Comparison of ENCODE assay signal across 15 mouse cellular contexts in genomic region chr10:107992621-107993020, GRCm38 (mm10).
DNase-seq lines count a peak whose midpoint lies in the region; ATAC-seq and TF ChIP-seq lines count a peak whose summit lies in the region.
"Had no signal": no experiment of that assay in that cellular context is flagged by ENCODE, and none has a peak within 500 bp of the region (broad histone marks: within the 10 kb centered on the region; RNA-seq: fewer than 3 reads in every experiment).

No protein-coding gene starts in this region.

- H3K4me2 ChIP-seq in heart, embryonic 16.5 days (ENCODE audit: low read depth, low read length): peak overlapping the region; percentile 26; the same call in 1 of the 2 replicates
- no peak overlapping the region for H3K4me2 ChIP-seq in lung, postnatal 0 days (replicated peaks; ENCODE audit: low read depth, low read length)
- H3K4me2 ChIP-seq: embryonic facial prominence, embryonic 13.5 days; forebrain, embryonic 13.5 days; kidney, embryonic 15.5 days; liver, embryonic 13.5 days; neural tube, embryonic 12.5 days had no signal

- WGBS in heart, embryonic 16.5 days: 29% methylated on average over 3 of the region's 3 CpGs
- WGBS in lung, postnatal 0 days: 38% methylated on average over 3 of the region's 3 CpGs

- no peak overlapping the region for H3K9ac ChIP-seq in heart, embryonic 16.5 days (ENCODE audit: low read length)
- no peak overlapping the region for H3K9ac ChIP-seq in lung, postnatal 0 days (replicated peaks; ENCODE audit: low read depth)
- H3K9ac ChIP-seq: embryonic facial prominence, embryonic 13.5 days; forebrain, embryonic 13.5 days; kidney, embryonic 15.5 days; liver, embryonic 13.5 days; neural tube, embryonic 12.5 days had no signal

- ATAC-seq in heart, embryonic 16.5 days (replicated peaks; ENCODE audit: extremely low read depth, insufficient read depth, low FRiP score): no peak; the same call in 1 of the 2 replicates
- ATAC-seq in lung, postnatal 0 days: no peak
- ATAC-seq: forebrain, embryonic 13.5 days; midbrain, embryonic 16.5 days had no signal

- H3K36me3 ChIP-seq in heart, embryonic 16.5 days (ENCODE audit: control insufficient read depth, insufficient read depth): no peaks in the 10 kb centered on the region
- no peaks in the 10 kb centered on the region for H3K36me3 ChIP-seq in lung, postnatal 0 days (ENCODE audit: insufficient read depth, low read length)
- H3K36me3 ChIP-seq: embryonic facial prominence, embryonic 13.5 days; kidney, embryonic 15.5 days; liver, embryonic 13.5 days; neural tube, embryonic 12.5 days had no signal

- TF ChIP-seq EP300 in lung, postnatal 0 days (IDR thresholded peaks at IDR 0.05): no peak

- H3K27ac ChIP-seq in heart, embryonic 16.5 days (ENCODE audit: low read length): peak overlapping the region; percentile 48
- no peak overlapping the region for H3K27ac ChIP-seq in lung, postnatal 0 days (ENCODE audit: low read length)
- H3K27ac ChIP-seq: embryonic facial prominence, embryonic 13.5 days; forebrain, embryonic 13.5 days; kidney, embryonic 15.5 days; liver, embryonic 13.5 days; neural tube, embryonic 12.5 days had no signal

- peaks cover 14% of the 10 kb centered on the region for H3K4me1 ChIP-seq in heart, embryonic 16.5 days (ENCODE audit: control insufficient read depth, insufficient read depth, low read length)
- H3K4me1 ChIP-seq in lung, postnatal 0 days (ENCODE audit: insufficient read depth, low read depth, low read length): no peaks in the 10 kb centered on the region
- H3K4me1 ChIP-seq: embryonic facial prominence, embryonic 13.5 days; forebrain, embryonic 13.5 days; kidney, embryonic 15.5 days; liver, embryonic 13.5 days; neural tube, embryonic 12.5 days had no signal

- no peak for TF ChIP-seq CTCF in lung, postnatal 0 days (IDR thresholded peaks at IDR 0.05)

- intact Hi-C loops in heart, postnatal 36 days (cut with DNase I): no loop called here

- no peak overlapping the region for H3K4me3 ChIP-seq in heart, embryonic 16.5 days (ENCODE audit: low read length)
- no peak overlapping the region for H3K4me3 ChIP-seq in lung, postnatal 0 days (ENCODE audit: low read depth, low read length)
- H3K4me3 ChIP-seq: embryonic facial prominence, embryonic 13.5 days; forebrain, embryonic 13.5 days; kidney, embryonic 15.5 days; liver, embryonic 13.5 days; neural tube, embryonic 12.5 days had no signal

- no peaks in the 10 kb centered on the region for H3K27me3 ChIP-seq in heart, embryonic 16.5 days (ENCODE audit: control insufficient read depth, insufficient read depth, low read length)
- H3K27me3 ChIP-seq in lung, postnatal 0 days (replicated peaks; ENCODE audit: insufficient read depth, low read length): no peaks in the 10 kb centered on the region
- H3K27me3 ChIP-seq: embryonic facial prominence, embryonic 13.5 days; forebrain, embryonic 13.5 days; kidney, embryonic 15.5 days; liver, embryonic 13.5 days; neural tube, embryonic 12.5 days had no signal

- DNase-seq in heart, postnatal 36 days: no peak
- peak; percentile 6 for DNase-seq in lung, postnatal 0 days (ENCODE audit: low spot score)
- no peak for DNase-seq in lung, postnatal 25 days (ENCODE audit: low spot score)
- peak; percentile 50 to 74 for DNase-seq in frontal cortex, adult 2 months (ENCODE audit: extremely low spot score in 1 of 2, low spot score in 1 of 2)
- DNase-seq in right cerebral cortex, postnatal 36 days (ENCODE audit: low spot score in 2 of 2): peak; percentile 33 to 64
- DNase-seq in gastrocnemius, adult 18-20 months (ENCODE audit: low spot score): no peak
- DNase-seq: adrenal gland, postnatal 25 days; cerebellum, postnatal 36 days; liver, embryonic 13.5 days had no signal

- H3K9me3 ChIP-seq in heart, embryonic 16.5 days (replicated peaks; ENCODE audit: control insufficient read depth, low read length): no peaks in the 10 kb centered on the region
- H3K9me3 ChIP-seq in lung, postnatal 0 days (ENCODE audit: low read length): no peaks in the 10 kb centered on the region
- H3K9me3 ChIP-seq: embryonic facial prominence, embryonic 13.5 days; forebrain, embryonic 13.5 days; kidney, embryonic 15.5 days; liver, embryonic 13.5 days; neural tube, embryonic 12.5 days had no signal

Comparison
In these comparisons a context has a peak if more than half of its experiments do, and no peak if none do; other contexts are left out.
1. DNase-seq: peak in lung, postnatal 0 days (single experiment), frontal cortex, adult 2 months (2 of 2) and right cerebral cortex, postnatal 36 days (2 of 2); none in heart, postnatal 36 days (0 of 2), lung, postnatal 25 days (single experiment) and gastrocnemius, adult 18-20 months (single experiment).